Mouse (Mus musculus) central nervous system, embryonic 11.5 days (tissue): ENCODE results near the gene Amtn. TPM values are rescaled to one million over a fixed set of nuclear protein-coding genes. Genes with fewer than 3 reads are reported as not detected.

ENCODE experiments used
- polyA plus RNA-seq: library from polyadenylated mRNA; depleted of rRNA; stranded (reverse); fragments of >200 nt; gene quantifications from 2 replicates; pipeline ENCODE4 v1.2.3, GENCODE M21; 2012; rRNA removed

The Amtn gene
- 0.16 TPM in 1 of 2 replicates, not detected in the other for polyA plus RNA-seq

DNA sequence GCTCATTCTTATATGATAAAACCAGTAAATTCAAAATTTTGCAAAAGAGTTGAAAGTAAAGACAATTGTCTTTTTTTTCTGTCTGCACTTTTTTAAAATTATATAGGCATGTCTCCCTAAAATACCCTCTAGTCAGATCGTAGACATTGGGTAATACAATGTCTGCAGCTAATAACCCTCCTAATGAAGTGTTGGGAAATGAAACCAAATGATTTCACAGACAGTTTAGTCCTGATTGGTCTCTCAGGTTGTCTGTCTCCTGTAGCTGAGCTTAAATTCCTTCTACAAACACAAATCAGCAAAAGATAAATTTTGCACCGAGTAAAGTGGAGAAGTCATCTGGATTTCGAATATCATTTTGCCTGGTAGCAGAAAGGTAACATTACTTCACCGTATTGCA, at the start of gene Amtn:
TSS of gene Amtn (plus strand) at position 301 of the 400 bp plus-strand sequence.

Other genes with a start within 250 kb of the Amtn start
- not detected in 2 replicates for gene Gm11115, start 222.0 kb upstream of the Amtn start, polyA plus RNA-seq
- gene Gm7714, start 107.2 kb upstream of the Amtn start, polyA plus RNA-seq, result not detected in 2 replicates
- not detected in 2 replicates for gene Prol1, start 58.8 kb upstream of the Amtn start, polyA plus RNA-seq
- 0.02 and 0.06 TPM in 2 replicates for gene Ambn, start 79.9 kb downstream of the Amtn start, polyA plus RNA-seq
- gene Enam, start 111.9 kb downstream of the Amtn start, polyA plus RNA-seq, result 0.04 TPM in 1 of 2 replicates, not detected in the other
- 0.47 and 0.72 TPM in 2 replicates for gene Jchain, start 151.8 kb downstream of the Amtn start, polyA plus RNA-seq
- 61.8 and 130 TPM in 2 replicates for gene Utp3, start 178.4 kb downstream of the Amtn start, polyA plus RNA-seq
- gene Rufy3, start 188.9 kb downstream of the Amtn start, polyA plus RNA-seq, result 63.4 and 75.6 TPM in 2 replicates